Mouse (Mus musculus) megakaryocyte, embryonic 14.5 days (primary cell): ENCODE data around the gene Slc1a2.

Experiments
- FLI1 ChIP-seq: IDR thresholded peaks from 2 replicates; pipeline ENCODE4 v1.6.1; 2012; ENCODE audit warnings: low read length, inconsistent platforms, mixed read lengths
- GATA1 ChIP-seq: IDR thresholded peaks from 3 replicates; pipeline ENCODE4 v1.6.1; 2012; ENCODE audit warnings: mixed read lengths, low read length, inconsistent platforms, borderline replicate concordance

- no peak for TF ChIP-seq GATA1
- TF ChIP-seq FLI1 = no peak
Measured at GRCm38 (mm10) chr2:102828381-102828780, 169.9 kb downstream of the Slc1a2 start.
